Mouse (Mus musculus): ENCODE results near the gene Trio.

DNA sequence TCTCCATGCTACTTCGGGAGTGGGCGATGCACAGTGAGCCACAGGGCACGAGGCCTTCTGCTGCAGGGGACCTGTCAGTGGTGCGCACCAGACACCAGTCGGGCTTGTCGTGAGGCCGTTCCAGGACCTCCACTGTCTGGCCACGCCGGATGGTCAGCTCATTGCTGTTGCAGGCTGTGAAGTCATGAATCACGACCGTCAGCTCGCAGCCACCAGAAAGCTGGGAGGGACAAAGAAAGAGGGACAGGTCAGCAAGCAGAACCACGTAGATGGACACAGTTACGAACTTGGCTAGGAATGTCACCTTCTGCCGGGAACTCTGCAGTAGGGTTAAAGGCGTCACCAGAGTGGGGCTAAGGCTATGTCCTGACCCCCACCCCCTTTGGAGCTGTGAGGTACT lies 220.0 kb downstream of the Trio start:
- no peak for TF ChIP-seq CTCF (IDR thresholded peaks at IDR 0.05; ENCODE audit: low read depth)
- TF ChIP-seq EP300 (optimal IDR thresholded peaks at IDR 0.05), result no peak

Data from stomach, postnatal 0 days (tissue).